Mouse (Mus musculus): ENCODE data around the gene Jmjd1c. TPM values are rescaled to one million over a fixed set of nuclear protein-coding genes. Genes with fewer than 3 reads are reported as not detected.
A peak's percentile ranks its signal among the peaks of the same experiment; 100 is the strongest.
"Not testable (repeated sequence)": the region's sequence is repeated elsewhere in the genome, so short reads cannot be mapped to it uniquely, and the experiment has no call there.

The Jmjd1c gene
- polyA plus RNA-seq, 1 experiment from 2014 or later, result 10.3 TPM

- no peaks in the 10 kb centered on the region; the same call in 1 of the 2 replicates for H3K36me3 ChIP-seq (replicated peaks)
- H3K9ac ChIP-seq, result no peak overlapping the region
- no peak overlapping the region for H3K27ac ChIP-seq (replicated peaks)
- WGBS (ENCODE audit: insufficient replicate concordance), result 60% methylated on average over 6 of the region's 6 CpGs
- no peak for ATAC-seq (ENCODE audit: insufficient read depth)
- peaks cover 70% of the 10 kb centered on the region for H3K4me1 ChIP-seq (replicated peaks)
- H3K9me3 ChIP-seq (replicated peaks), result no peaks in the 10 kb centered on the region
- H3K4me2 ChIP-seq, result no peak overlapping the region
- no peak overlapping the region for H3K4me3 ChIP-seq (replicated peaks)
- H3K27me3 ChIP-seq, result no peaks in the 10 kb centered on the region
These were observed 10.5 kb downstream of the Jmjd1c start for GRCm38 (mm10) chr10:67106400-67106799.

DNA sequence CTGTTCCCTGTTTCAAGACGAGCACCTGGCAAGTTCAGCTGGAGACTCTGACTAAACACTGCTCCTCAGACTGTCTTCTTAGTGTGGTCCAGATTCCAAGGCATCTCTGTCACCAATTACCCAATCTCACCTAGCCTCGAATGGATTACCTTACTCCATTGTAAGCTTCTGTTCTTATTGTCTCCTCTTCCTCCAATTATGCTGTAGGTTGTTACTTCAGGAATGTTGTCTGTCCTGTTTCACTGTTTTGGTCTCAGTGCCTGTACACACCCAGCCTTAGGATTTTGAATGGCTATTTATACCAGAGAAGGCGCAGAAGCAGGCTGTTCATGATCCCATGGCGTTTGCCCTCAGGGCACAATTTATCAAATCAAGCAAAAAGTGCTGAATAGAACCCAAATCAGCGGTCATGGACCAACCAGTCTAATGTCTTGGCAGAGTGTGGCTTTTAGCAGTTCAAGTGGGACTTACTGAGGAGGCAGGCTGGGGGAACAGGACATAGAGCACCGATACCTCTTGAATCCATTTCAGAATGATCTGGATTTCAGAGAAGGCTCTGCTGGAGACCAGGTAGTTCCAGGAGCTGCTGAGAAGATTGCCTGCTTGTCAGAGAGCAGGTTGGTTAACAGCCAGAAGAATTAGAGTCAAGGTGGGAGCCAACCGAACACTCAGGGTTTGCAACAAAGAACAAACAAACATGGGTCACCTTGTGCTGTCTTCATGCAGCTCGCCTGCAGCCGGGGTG is 11.3 kb downstream of the Jmjd1c start:
- Histone ChIP-seq H3K27me3 (no peaks in the 10 kb centered on the region), H3K4me2 (peak overlapping the region; percentile 39; the same call in 1 of the 2 replicates), H3K9me3 (replicated peaks) (no peaks in the 10 kb centered on the region), H3K27ac (replicated peaks) (no peak overlapping the region), H3K36me3 (replicated peaks) (no peaks in the 10 kb centered on the region; the same call in 1 of the 2 replicates), H3K4me3 (replicated peaks) (no peak overlapping the region), H3K9ac (no peak overlapping the region), H3K4me1 (replicated peaks) (peaks cover 71% of the 10 kb centered on the region)
- no peak for ATAC-seq (ENCODE audit: insufficient read depth)
- 66% methylated on average over 9 of the region's 9 CpGs for WGBS (ENCODE audit: insufficient replicate concordance)

GRCm38 (mm10) chr10:67108096-67108495 is 12.2 kb downstream of the Jmjd1c start:
- WGBS (ENCODE audit: insufficient replicate concordance), result 74% methylated on average over 9 of the region's 9 CpGs
- H3K9ac ChIP-seq, result no peak overlapping the region
- H3K4me1 ChIP-seq (replicated peaks), result peaks cover 64% of the 10 kb centered on the region
- H3K27ac ChIP-seq (replicated peaks), result 0 out of 2 replicates have a peak overlapping the region, but pooled peaks have one; percentile 38
- no peaks in the 10 kb centered on the region; the same call in 1 of the 2 replicates for H3K36me3 ChIP-seq (replicated peaks)
- 0 out of 2 replicates have a peak, but pooled peaks have one; percentile 3 for ATAC-seq (ENCODE audit: insufficient read depth)
- no peaks in the 10 kb centered on the region for H3K9me3 ChIP-seq (replicated peaks)
- H3K4me3 ChIP-seq (replicated peaks), result no peak overlapping the region
- no peaks in the 10 kb centered on the region for H3K27me3 ChIP-seq
- peak overlapping the region; percentile 23; the same call in 1 of the 2 replicates for H3K4me2 ChIP-seq

GRCm38 (mm10) chr10:67109635-67110034 is 13.7 kb downstream of the Jmjd1c start:
- WGBS (ENCODE audit: insufficient replicate concordance), result 65% methylated on average over 5 of the region's 5 CpGs
- no peak for ATAC-seq (ENCODE audit: insufficient read depth)
- Histone ChIP-seq H3K4me3 (replicated peaks) (no peak overlapping the region), H3K4me2 (no peak overlapping the region), H3K9ac (no peak overlapping the region), H3K27me3 (no peaks in the 10 kb centered on the region), H3K27ac (replicated peaks) (no peak overlapping the region), H3K36me3 (replicated peaks) (no peaks in the 10 kb centered on the region; the same call in 1 of the 2 replicates), H3K9me3 (replicated peaks) (no peaks in the 10 kb centered on the region), H3K4me1 (replicated peaks) (peaks cover 52% of the 10 kb centered on the region)

DNA sequence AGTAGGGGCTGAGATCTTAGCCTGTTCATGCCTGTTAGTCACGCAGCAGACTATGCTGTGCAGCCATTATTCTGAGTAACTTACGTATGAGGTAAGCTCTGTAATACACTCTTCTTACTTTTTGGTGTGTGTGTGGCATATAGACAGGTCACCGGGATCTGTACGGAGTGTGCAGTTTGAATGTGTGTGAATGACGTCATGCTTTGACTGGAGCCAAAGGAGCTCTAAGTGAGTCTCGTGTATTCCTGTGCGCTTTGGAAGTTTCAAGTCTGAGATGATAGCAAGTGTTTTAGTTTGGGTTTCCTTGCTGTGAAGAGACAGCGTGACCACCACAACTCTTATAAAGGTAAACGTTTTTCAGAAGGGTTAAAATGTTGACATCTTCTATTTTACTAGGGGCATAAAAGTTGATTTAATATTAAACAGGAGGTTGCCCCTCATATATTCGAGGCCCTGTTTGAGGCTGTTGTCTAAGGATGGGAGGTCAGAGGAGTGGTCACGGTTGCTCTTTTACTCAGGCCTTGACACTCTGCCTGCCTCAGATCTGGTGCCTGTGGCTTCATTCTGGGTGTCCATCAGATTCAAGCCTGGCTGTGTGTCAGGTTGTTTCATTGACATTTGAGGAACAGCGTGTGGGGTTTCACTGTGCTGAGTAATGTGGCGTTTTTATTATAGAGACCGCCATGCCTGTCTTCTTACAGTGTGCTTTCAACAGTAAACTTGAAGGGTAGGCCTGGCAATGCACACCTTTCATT is 15.3 kb downstream of the Jmjd1c start:
- 75% methylated on average over 14 of the region's 14 CpGs for WGBS (ENCODE audit: insufficient replicate concordance)

GRCm38 (mm10) chr10:67111799-67112177 is 15.9 kb downstream of the Jmjd1c start:
- H3K27me3 ChIP-seq, result no peaks in the 10 kb centered on the region
- 36% methylated on average over 5 of the region's 5 CpGs for WGBS (ENCODE audit: insufficient replicate concordance)
- H3K4me2 ChIP-seq, result no peak overlapping the region
- no peak for ATAC-seq (ENCODE audit: insufficient read depth)
- H3K9me3 ChIP-seq (replicated peaks), result no peaks in the 10 kb centered on the region
- peaks cover 44% of the 10 kb centered on the region for H3K4me1 ChIP-seq (replicated peaks)
- H3K36me3 ChIP-seq (replicated peaks), result no peaks in the 10 kb centered on the region; the same call in 1 of the 2 replicates
- H3K9ac ChIP-seq, result no peak overlapping the region
- H3K4me3 ChIP-seq (replicated peaks), result no peak overlapping the region
- no peak overlapping the region for H3K27ac ChIP-seq (replicated peaks)

More for the DNA sequence above, 15.3 kb downstream of the Jmjd1c start:
- no peaks in the 10 kb centered on the region for H3K9me3 ChIP-seq (replicated peaks)
- H3K9ac ChIP-seq, result no peak overlapping the region
- H3K4me1 ChIP-seq (replicated peaks), result peaks cover 48% of the 10 kb centered on the region
- H3K4me2 ChIP-seq, result no peak overlapping the region
- no peak overlapping the region for H3K4me3 ChIP-seq (replicated peaks)
- no peak for ATAC-seq (ENCODE audit: insufficient read depth)
- no peak overlapping the region for H3K27ac ChIP-seq (replicated peaks)
- H3K27me3 ChIP-seq, result no peaks in the 10 kb centered on the region
- H3K36me3 ChIP-seq (replicated peaks), result no peaks in the 10 kb centered on the region; the same call in 1 of the 2 replicates

DNA sequence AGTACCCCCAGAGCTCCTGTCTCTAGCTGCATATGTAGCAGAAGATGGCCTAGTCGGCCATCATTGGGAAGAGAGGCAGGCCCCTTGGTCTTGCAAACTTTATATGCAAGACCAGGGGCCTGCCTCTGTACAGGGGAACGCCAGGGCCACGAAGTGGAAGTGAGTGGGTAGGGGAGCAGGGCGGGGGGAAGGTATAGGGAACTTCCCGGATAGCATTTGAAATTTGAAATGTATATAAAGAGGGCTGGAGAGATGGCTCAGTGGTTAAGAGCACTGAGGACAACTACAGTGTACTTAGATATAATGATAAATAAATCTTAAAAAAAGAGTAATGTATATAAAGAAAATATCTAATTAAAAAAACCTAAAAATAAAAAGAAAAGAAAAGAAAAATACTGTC is 17.0 kb downstream of the Jmjd1c start:
- not testable (repeated sequence) for H3K4me3 ChIP-seq (replicated peaks); H3K4me2 ChIP-seq; H3K27me3 ChIP-seq; H3K9me3 ChIP-seq (replicated peaks); H3K36me3 ChIP-seq (replicated peaks); ATAC-seq (ENCODE audit: insufficient read depth); H3K9ac ChIP-seq; H3K27ac ChIP-seq (replicated peaks)
- 43% methylated on average over 5 of the region's 5 CpGs for WGBS (ENCODE audit: insufficient replicate concordance)
- peaks cover 33% of the 10 kb centered on the region for H3K4me1 ChIP-seq (replicated peaks)

- no peak overlapping the region for H3K27ac ChIP-seq (replicated peaks)
- no peak overlapping the region for H3K4me3 ChIP-seq (replicated peaks)
- H3K4me1 ChIP-seq (replicated peaks), result peaks cover 25% of the 10 kb centered on the region
- H3K27me3 ChIP-seq, result no peaks in the 10 kb centered on the region
- no peak overlapping the region for H3K9ac ChIP-seq
- 78% methylated on average over 11 of the region's 11 CpGs for WGBS (ENCODE audit: insufficient replicate concordance)
- ATAC-seq (ENCODE audit: insufficient read depth), result no peak
- no peaks in the 10 kb centered on the region; the same call in 1 of the 2 replicates for H3K36me3 ChIP-seq (replicated peaks)
- H3K4me2 ChIP-seq, result no peak overlapping the region
- no peaks in the 10 kb centered on the region for H3K9me3 ChIP-seq (replicated peaks)
These were observed 17.9 kb downstream of the Jmjd1c start for GRCm38 (mm10) chr10:67113833-67114232.

DNA sequence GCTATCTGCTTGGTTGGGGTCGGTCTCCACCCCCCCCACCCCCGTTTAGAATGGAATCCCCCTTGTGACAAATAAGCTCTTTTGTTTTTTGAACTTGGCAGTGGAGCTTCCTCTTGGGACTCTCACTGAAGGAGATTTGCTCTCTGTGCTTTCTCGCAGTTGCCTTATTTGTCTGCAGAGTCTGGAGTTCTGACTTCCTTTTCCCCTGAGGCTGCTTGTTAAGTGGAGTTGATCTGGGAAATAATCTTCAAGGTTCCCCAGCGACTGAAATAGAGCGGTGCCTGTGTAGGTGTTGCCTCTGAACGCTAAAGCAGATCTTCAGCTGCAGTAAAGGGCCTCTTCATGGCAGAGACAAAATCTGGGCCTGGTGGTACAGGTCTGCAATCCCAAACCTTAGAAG is 19.2 kb downstream of the Jmjd1c start:
- H3K9me3 ChIP-seq (replicated peaks), result no peaks in the 10 kb centered on the region
- 26% methylated on average over 6 of the region's 6 CpGs for WGBS (ENCODE audit: insufficient replicate concordance)
- no peaks in the 10 kb centered on the region; the same call in 1 of the 2 replicates for H3K36me3 ChIP-seq (replicated peaks)
- H3K4me1 ChIP-seq (replicated peaks), result peaks cover 28% of the 10 kb centered on the region
- no peak overlapping the region for H3K9ac ChIP-seq
- H3K27ac ChIP-seq (replicated peaks), result peak overlapping the region; percentile 16
- no peak overlapping the region for H3K4me2 ChIP-seq
- no peak overlapping the region for H3K4me3 ChIP-seq (replicated peaks)
- H3K27me3 ChIP-seq, result no peaks in the 10 kb centered on the region
- ATAC-seq (ENCODE audit: insufficient read depth), result no peak

DNA sequence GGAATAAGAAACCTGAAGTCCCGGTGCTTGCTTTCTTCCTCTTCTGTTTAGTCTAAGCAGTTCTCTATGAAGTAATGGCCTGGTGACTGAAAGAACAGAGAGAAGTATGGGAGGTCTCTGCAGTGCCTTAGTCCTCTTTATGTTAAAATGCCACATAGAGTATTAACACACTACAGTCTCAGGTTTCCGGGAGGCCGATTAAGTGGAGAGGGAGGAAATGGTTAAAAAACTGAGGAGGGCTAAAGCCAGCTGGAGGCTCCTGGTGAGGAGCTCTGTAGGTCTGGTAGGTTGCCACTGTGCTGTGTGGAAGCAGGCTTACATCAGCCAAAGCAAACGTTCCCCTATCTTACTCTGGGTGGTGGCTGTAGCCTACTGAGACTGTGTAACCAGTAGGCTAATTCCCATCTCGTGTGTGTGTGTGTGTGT is 19.8 kb downstream of the Jmjd1c start:
- Histone ChIP-seq H3K9ac (no peak overlapping the region), H3K4me1 (replicated peaks) (peaks cover 31% of the 10 kb centered on the region), H3K4me3 (replicated peaks) (no peak overlapping the region), H3K9me3 (replicated peaks) (no peaks in the 10 kb centered on the region), H3K4me2 (no peak overlapping the region), H3K27ac (replicated peaks) (peak overlapping the region; percentile 16; the same call in 1 of the 2 replicates), H3K27me3 (no peaks in the 10 kb centered on the region), H3K36me3 (replicated peaks) (no peaks in the 10 kb centered on the region)
- ATAC-seq (ENCODE audit: insufficient read depth), result no peak
- WGBS (ENCODE audit: insufficient replicate concordance), result 24% methylated on average over 5 of the region's 5 CpGs

DNA sequence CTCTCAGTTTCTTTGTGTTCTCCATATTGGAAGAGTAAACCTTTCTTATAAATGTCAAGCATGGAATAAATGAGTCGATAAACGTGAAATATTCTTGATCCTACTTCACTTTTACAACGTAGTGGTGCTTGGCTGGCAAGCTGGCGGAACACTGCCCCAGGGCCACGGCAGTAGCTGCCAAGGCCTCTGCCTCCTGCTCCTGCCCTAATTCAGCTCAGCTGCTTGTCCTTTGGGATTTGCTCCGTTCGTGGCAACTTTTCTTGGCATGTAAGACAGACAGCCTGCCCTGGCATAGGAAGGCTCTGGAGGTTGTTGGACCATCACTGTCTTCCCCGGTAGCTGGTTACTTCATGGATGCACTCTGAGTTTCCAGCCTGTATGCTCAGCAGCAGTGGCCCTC is 20.3 kb downstream of the Jmjd1c start:
- Histone ChIP-seq H3K27me3 (no peaks in the 10 kb centered on the region), H3K27ac (replicated peaks) (no peak overlapping the region), H3K36me3 (replicated peaks) (no peaks in the 10 kb centered on the region), H3K9me3 (replicated peaks) (no peaks in the 10 kb centered on the region), H3K9ac (no peak overlapping the region), H3K4me1 (replicated peaks) (peaks cover 31% of the 10 kb centered on the region), H3K4me2 (no peak overlapping the region), H3K4me3 (replicated peaks) (no peak overlapping the region)
- WGBS (ENCODE audit: insufficient replicate concordance), result 69% methylated on average over 8 of the region's 8 CpGs
- no peak for ATAC-seq (ENCODE audit: insufficient read depth)

All from liver, embryonic 15.5 days (tissue).